Mouse (Mus musculus) heart, postnatal 0 days (tissue): ENCODE data around the gene Grb2.

Experiments
- CTCF ChIP-seq: IDR thresholded peaks from 2 replicates; pipeline ENCODE4 v1.5.1; 2016; ENCODE audit warnings: antibody characterized with exemption, control low read depth, low read depth
- EP300 ChIP-seq: IDR thresholded peaks from 2 replicates; pipeline ENCODE4 v1.6.1; 2016; ENCODE audit warnings: antibody characterized with exemption, low read depth

DNA sequence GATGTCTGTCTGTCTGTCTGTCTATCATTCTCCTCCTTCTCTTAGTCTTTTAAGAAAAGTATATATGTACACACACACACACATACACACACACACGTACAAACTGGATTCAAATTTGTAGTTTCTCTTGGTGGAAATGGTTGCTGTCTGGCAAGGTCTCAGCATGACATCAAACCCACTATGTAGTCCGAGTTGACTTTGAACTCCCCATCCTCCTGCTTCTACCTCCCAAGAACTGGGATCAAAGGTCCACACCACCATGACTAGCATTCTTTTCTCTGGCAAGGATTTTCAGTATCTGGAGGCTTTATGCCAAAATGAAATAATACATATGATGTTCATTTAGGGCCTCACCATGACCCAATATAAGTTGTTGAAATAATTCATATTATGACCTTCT is 14.8 kb upstream of the Grb2 start:
- no peak for TF ChIP-seq CTCF
- no peak for TF ChIP-seq EP300
